20 mouse cellular contexts compared by ENCODE assay signal in genomic region chr6:47818721-47819120, GRCm38 (mm10). TPM values are rescaled to one million over a fixed set of nuclear protein-coding genes. Genes with fewer than 3 reads are reported as not detected.
"Had no signal": no experiment of that assay in that cellular context is flagged by ENCODE, and none has a peak within 500 bp of the region (broad histone marks: within the 10 kb centered on the region; RNA-seq: fewer than 3 reads in every experiment).

No protein-coding gene starts in this region.

- H3K4me2 ChIP-seq: limb, embryonic 12.5 days; limb, embryonic 15.5 days; liver, embryonic 11.5 days; lung, embryonic 14.5 days; midbrain, embryonic 12.5 days; midbrain, embryonic 15.5 days; neural tube, embryonic 12.5 days; neural tube, embryonic 15.5 days had no signal

- H3K9ac ChIP-seq: limb, embryonic 12.5 days; limb, embryonic 15.5 days; liver, embryonic 14.5 days; liver, postnatal 0 days; lung, embryonic 14.5 days; midbrain, embryonic 12.5 days; midbrain, embryonic 15.5 days; neural tube, embryonic 12.5 days; neural tube, embryonic 15.5 days had no signal

- H3K4me3 ChIP-seq: limb, embryonic 12.5 days; limb, embryonic 15.5 days; midbrain, embryonic 12.5 days; midbrain, embryonic 15.5 days; neural tube, embryonic 12.5 days; neural tube, embryonic 15.5 days had no signal

- H3K27ac ChIP-seq: limb, embryonic 12.5 days; limb, embryonic 15.5 days; liver, embryonic 14.5 days; macrophage; midbrain, embryonic 12.5 days; midbrain, embryonic 15.5 days; neural tube, embryonic 12.5 days; neural tube, embryonic 15.5 days had no signal

- ATAC-seq: liver, postnatal 0 days; lung, postnatal 0 days; midbrain, embryonic 15.5 days had no signal

- DNase-seq: kidney, postnatal 10 days; kidney, postnatal 4 days; left cerebral cortex, postnatal 4 days; liver, postnatal 0 days; lung, embryonic 14.5 days; right cerebral cortex, adult 18-20 months; right cerebral cortex, postnatal 14 days; right cerebral cortex, postnatal 4 days; thymus, postnatal 25 days had no signal

- H3K4me1 ChIP-seq: neural tube, embryonic 12.5 days had no signal

- H3K9me3 ChIP-seq: limb, embryonic 12.5 days; limb, embryonic 15.5 days; midbrain, embryonic 12.5 days; midbrain, embryonic 15.5 days; neural tube, embryonic 12.5 days; neural tube, embryonic 15.5 days had no signal

- H3K27me3 ChIP-seq: limb, embryonic 12.5 days; limb, embryonic 15.5 days; midbrain, embryonic 12.5 days; midbrain, embryonic 15.5 days; neural tube, embryonic 12.5 days; neural tube, embryonic 15.5 days had no signal

RNA-seq across cellular contexts. Expression of gene Zfp786, which starts 11.9 kb away (rescaled TPM):
- total RNA-seq: megakaryocyte, adult 5-6 weeks had no signal
